Mouse (Mus musculus) small intestine, adult 2 months (tissue): ENCODE measurements at regions not wholly inside any gene's neighbourhood (a gene's known extent, or its start where the extent isn't known, plus 50 kb on each side); places are given as distances from the start of the nearest gene placed in this dataset.

Experiments
- H3K27ac ChIP-seq: fragments of 200-500 bp; 2 replicates; pipeline ENCODE4 v1.5.1; 2012; ENCODE audit warnings: low read depth, low read length, control low read depth, inconsistent platforms; ENCODE audit not compliant: insufficient read depth
- H3K27me3 ChIP-seq: fragments of 200-500 bp; 2 replicates; pipeline ENCODE4 v1.6.1; 2012; ENCODE audit warnings: mild to moderate bottlenecking, moderate library complexity, low read length, inconsistent platforms; ENCODE audit not compliant: control insufficient read depth, insufficient read depth
- H3K36me3 ChIP-seq: fragments of 200-500 bp; 2 replicates; pipeline ENCODE4 v1.6.1; 2012; ENCODE audit warnings: mild to moderate bottlenecking, low read length, control low read depth, inconsistent platforms; ENCODE audit not compliant: control insufficient read depth, insufficient read depth
- H3K4me1 ChIP-seq: fragments of 200-500 bp; 2 replicates; pipeline ENCODE4 v1.6.1; 2012; ENCODE audit warnings: low read length, inconsistent platforms, mixed read lengths; ENCODE audit not compliant: control insufficient read depth, insufficient read depth, insufficient read length
- H3K4me3 ChIP-seq: fragments of 200-500 bp; 2 replicates; pipeline ENCODE4 v1.5.1; 2012; ENCODE audit warnings: low read depth, mild to moderate bottlenecking, control low read depth, inconsistent platforms, low read length, moderate library complexity
- CTCF ChIP-seq: fragments of 200-500 bp; IDR thresholded peaks from 2 replicates; pipeline ENCODE4 v1.5.1; 2012; ENCODE audit warnings: low read depth, mild to moderate bottlenecking, control low read depth, inconsistent platforms, low read length, moderate library complexity, mixed read lengths; ENCODE audit not compliant: insufficient replicate concordance, insufficient read length; ENCODE audit errors: extremely low read depth
- POLR2A ChIP-seq: fragments of 200-500 bp; IDR thresholded peaks from 2 replicates; pipeline ENCODE4 v1.6.1; 2012; ENCODE audit warnings: low read depth, mild to moderate bottlenecking, control low read depth, inconsistent platforms, low read length, moderate library complexity
- WGBS: fragments of 180-500 bp; shearing (Covaris S2); methylation state at CpG from one replicate; pipeline ENCODE4 v1.1.7; 2018; 5-methylcytosine and 5-hydroxymethylcytosine counted together

- Histone ChIP-seq H3K36me3 (no peaks in the 10 kb centered on the region), H3K27ac (no peak overlapping the region), H3K27me3 (peaks cover 25% of the 10 kb centered on the region), H3K4me1 (peaks cover 6% of the 10 kb centered on the region; the same call in 1 of the 2 replicates), H3K4me3 (no peak overlapping the region)
- WGBS: 50% methylated on average over 12 of the region's 12 CpGs
- no peak for TF ChIP-seq CTCF
- TF ChIP-seq POLR2A: no peak
Measured at GRCm38 (mm10) chr13:107644705-107645104, 399.5 kb upstream of the Smim15 start.

DNA sequence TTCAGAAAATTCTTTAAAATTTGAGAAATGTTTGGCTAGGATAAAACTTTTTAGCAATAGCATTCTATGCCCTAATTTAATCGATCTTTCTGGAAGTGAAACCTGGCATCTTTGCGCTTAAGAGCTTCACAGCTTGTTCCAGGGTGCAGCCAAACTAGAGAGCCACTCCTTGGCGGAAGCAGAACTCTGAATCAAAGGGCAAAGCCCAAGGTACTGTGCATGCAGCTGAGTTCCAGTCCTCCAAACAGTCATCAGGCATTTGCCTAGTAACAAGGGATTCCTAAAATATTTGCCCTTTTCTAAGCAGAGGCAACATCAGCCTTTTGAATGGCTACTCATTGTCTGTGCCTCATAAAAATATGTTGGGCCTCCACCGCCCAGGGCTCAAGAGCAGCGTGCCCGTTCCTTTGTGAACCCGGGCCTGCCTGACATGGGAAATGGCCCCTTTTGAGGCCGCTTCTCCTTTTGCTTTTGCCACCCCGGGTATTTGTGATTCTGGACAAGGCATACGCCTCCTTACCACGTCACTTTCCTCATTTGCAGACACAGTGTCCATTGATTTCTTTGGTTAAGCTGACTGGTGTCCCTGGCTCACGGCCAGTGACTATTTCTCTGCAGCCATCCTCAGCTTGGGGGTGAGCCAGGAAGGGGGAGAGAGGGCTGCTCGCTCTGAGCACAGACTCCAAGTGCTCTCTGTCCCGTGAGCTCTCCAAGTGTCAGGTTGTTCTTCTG, 402.2 kb upstream of the Smim15 start:
- WGBS: 70% methylated on average over 14 of the region's 14 CpGs
- H3K36me3 ChIP-seq: no peaks in the 10 kb centered on the region
- peaks cover 25% of the 10 kb centered on the region for H3K27me3 ChIP-seq
- H3K27ac ChIP-seq: no peak overlapping the region
- peaks cover 6% of the 10 kb centered on the region; the same call in 1 of the 2 replicates for H3K4me1 ChIP-seq
- no peak for TF ChIP-seq CTCF
- TF ChIP-seq POLR2A: no peak
- no peak overlapping the region for H3K4me3 ChIP-seq

DNA sequence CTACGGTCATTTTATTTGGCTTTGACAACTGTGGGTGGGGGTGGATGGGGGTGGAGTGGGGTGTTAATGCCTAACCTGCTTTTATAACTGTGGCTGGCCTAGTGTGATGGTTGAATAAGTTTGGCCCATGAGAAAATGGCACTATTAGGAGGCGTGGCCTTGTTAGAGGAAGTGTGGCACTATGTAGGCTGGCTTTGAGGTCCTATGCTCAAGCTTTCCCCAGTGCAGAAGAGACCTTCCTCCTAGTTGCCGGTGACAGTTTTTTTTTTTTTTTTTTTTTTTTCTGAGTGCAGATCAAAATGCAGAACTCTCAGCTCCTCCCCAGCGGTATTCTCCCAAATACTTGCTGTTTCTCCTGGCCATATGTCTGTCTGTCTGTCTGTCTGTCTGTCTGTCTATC, 404.6 kb upstream of the Smim15 start:
- no peaks in the 10 kb centered on the region for H3K36me3 ChIP-seq
- TF ChIP-seq CTCF (no peak), POLR2A (no peak)
- no peak overlapping the region for H3K4me3 ChIP-seq
- peaks cover 7% of the 10 kb centered on the region; the same call in 1 of the 2 replicates for H3K27me3 ChIP-seq
- 61% methylated on average over 4 of the region's 4 CpGs for WGBS
- H3K4me1 ChIP-seq: no peaks in the 10 kb centered on the region
- H3K27ac ChIP-seq: no peak overlapping the region

- TF ChIP-seq POLR2A (no peak), CTCF (no peak)
- 88% methylated on average over 5 of the region's 5 CpGs for WGBS
- Histone ChIP-seq H3K27me3 (no peaks in the 10 kb centered on the region), H3K36me3 (no peaks in the 10 kb centered on the region), H3K27ac (no peak overlapping the region), H3K4me3 (no peak overlapping the region), H3K4me1 (no peaks in the 10 kb centered on the region)
Measured at GRCm38 (mm10) chr13:107637269-107637668, 407.0 kb upstream of the Smim15 start.

- Histone ChIP-seq H3K4me1 (no peaks in the 10 kb centered on the region), H3K27me3 (no peaks in the 10 kb centered on the region), H3K36me3 (no peaks in the 10 kb centered on the region), H3K27ac (no peak overlapping the region), H3K4me3 (no peak overlapping the region)
- TF ChIP-seq POLR2A (no peak), CTCF (no peak)
- 69% methylated on average over 5 of the region's 5 CpGs for WGBS
Measured at GRCm38 (mm10) chr13:107635114-107635513, 409.1 kb upstream of the Smim15 start.

- H3K4me1 ChIP-seq: no peaks in the 10 kb centered on the region
- WGBS: 90% methylated on average over 2 of the region's 2 CpGs
- H3K4me3 ChIP-seq: no peak overlapping the region
- H3K27ac ChIP-seq: no peak overlapping the region
- no peaks in the 10 kb centered on the region for H3K27me3 ChIP-seq
- no peak for TF ChIP-seq POLR2A
- TF ChIP-seq CTCF: no peak
- H3K36me3 ChIP-seq: no peaks in the 10 kb centered on the region
Measured at GRCm38 (mm10) chr13:107627073-107627472, 417.2 kb upstream of the Smim15 start.

DNA sequence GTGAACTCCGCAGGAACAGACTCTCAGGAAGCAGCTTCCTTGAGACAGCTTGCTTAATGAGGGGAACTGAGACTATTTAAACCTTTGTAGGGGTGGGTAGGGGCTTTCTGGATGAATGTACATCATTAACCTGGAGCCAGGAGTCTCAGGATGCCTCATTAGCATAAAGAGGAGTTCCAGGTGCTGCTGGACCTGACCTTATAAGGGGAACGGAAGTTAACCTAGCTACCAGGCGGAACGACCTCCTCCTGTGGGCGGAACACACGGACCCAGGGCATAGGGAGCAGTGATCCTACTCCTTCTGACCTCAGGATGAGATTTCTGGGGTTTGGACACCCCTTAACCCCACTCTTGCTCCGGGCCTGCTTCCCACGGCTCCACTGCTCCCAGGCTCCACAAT, 417.6 kb upstream of the Smim15 start:
- no peak overlapping the region for H3K27ac ChIP-seq
- WGBS: 69% methylated on average over 8 of the region's 8 CpGs
- TF ChIP-seq CTCF: no peak
- no peak for TF ChIP-seq POLR2A

More for the DNA sequence above, 417.6 kb upstream of the Smim15 start:
- Histone ChIP-seq H3K27me3 (no peaks in the 10 kb centered on the region), H3K36me3 (no peaks in the 10 kb centered on the region), H3K4me3 (no peak overlapping the region), H3K4me1 (no peaks in the 10 kb centered on the region)
